Mouse (Mus musculus) limb, embryonic 13.5 days (tissue): ENCODE data around the gene Ccdc51. TPM values are rescaled to one million over a fixed set of nuclear protein-coding genes. Genes with fewer than 3 reads are reported as not detected.

Source experiments
- ATAC-seq: fragments of 200-750 bp; cut with Nextera tagmentation; 2 replicates; pipeline ENCODE4 v1.8.0; 2017; ENCODE audit warnings: low read depth, moderate number of reproducible peaks, moderate TSS enrichment; ENCODE audit not compliant: low FRiP score
- H3K27ac ChIP-seq: fragments of 300-500 bp; sonication (generic); 2 replicates; pipeline ENCODE4 v1.5.1; 2015; ENCODE audit warnings: inconsistent platforms, mild to moderate bottlenecking, moderate library complexity
- H3K27me3 ChIP-seq: fragments of 300-500 bp; sonication (generic); 2 replicates; pipeline ENCODE4 v1.6.1; 2015; ENCODE audit warnings: mild to moderate bottlenecking, inconsistent platforms
- H3K36me3 ChIP-seq: fragments of 300-500 bp; sonication (generic); 2 replicates; pipeline ENCODE4 v1.6.1; 2015; ENCODE audit warnings: inconsistent platforms, mild to moderate bottlenecking, moderate library complexity
- H3K4me1 ChIP-seq: fragments of 300-500 bp; sonication (generic); 2 replicates; pipeline ENCODE4 v1.6.1; 2015; ENCODE audit warnings: inconsistent platforms
- H3K4me2 ChIP-seq: fragments of 300-500 bp; sonication (generic); replicated peaks from 2 replicates; pipeline ENCODE4 v1.6.1; 2015; ENCODE audit warnings: inconsistent platforms, mild to moderate bottlenecking, moderate library complexity
- H3K4me3 ChIP-seq: fragments of 300-500 bp; sonication (generic); 2 replicates; pipeline ENCODE4 v1.5.1; 2015; ENCODE audit warnings: moderate library complexity, mild to moderate bottlenecking, inconsistent platforms
- H3K9ac ChIP-seq: fragments of 300-500 bp; sonication (generic); 2 replicates; pipeline ENCODE4 v1.6.1; 2015; ENCODE audit warnings: mild to moderate bottlenecking, inconsistent platforms
- H3K9me3 ChIP-seq: fragments of 300-500 bp; sonication (generic); 2 replicates; pipeline ENCODE4 v1.6.1; 2016; ENCODE audit warnings: inconsistent platforms
- WGBS: fragments of 180-500 bp; shearing (Covaris S2); methylation state at CpG from one replicate; pipeline ENCODE4 v1.1.7; 2015; 5-methylcytosine and 5-hydroxymethylcytosine counted together
- polyA plus RNA-seq: library from polyadenylated mRNA; unstranded; fragments of >200 nt; fragmentation: Nextera tagmentation; extraction: Ambion mirVana; gene quantifications from 2 replicates; pipeline ENCODE4 v1.2.1, GENCODE M21; 2015

Ccdc51 gene
- polyA plus RNA-seq, 1 experiment from 2014 or later: 13.4 TPM

- 90% methylated on average over 13 of the region's 13 CpGs for WGBS
- Histone ChIP-seq H3K4me2 (no peak overlapping the region), H3K27ac (no peak overlapping the region), H3K27me3 (no peaks in the 10 kb centered on the region), H3K36me3 (peaks cover 44% of the 10 kb centered on the region), H3K4me1 (peaks cover 6% of the 10 kb centered on the region), H3K9me3 (no peaks in the 10 kb centered on the region), H3K4me3 (no peak overlapping the region), H3K9ac (no peak overlapping the region)
- no peak for ATAC-seq
Measured at GRCm38 (mm10) chr9:109051011-109051501, 31.2 kb upstream of the Ccdc51 start.

- WGBS: 87% methylated on average over 10 of the region's 10 CpGs
- Histone ChIP-seq H3K4me2 (no peak overlapping the region), H3K4me1 (peaks cover 6% of the 10 kb centered on the region), H3K9me3 (no peaks in the 10 kb centered on the region), H3K27ac (no peak overlapping the region), H3K4me3 (no peak overlapping the region), H3K36me3 (peaks cover 53% of the 10 kb centered on the region), H3K27me3 (no peaks in the 10 kb centered on the region), H3K9ac (no peak overlapping the region)
- ATAC-seq: no peak
Measured at GRCm38 (mm10) chr9:109051651-109052489, 30.4 kb upstream of the Ccdc51 start.

- H3K4me3 ChIP-seq: no peak overlapping the region
- H3K36me3 ChIP-seq: peaks cover 61% of the 10 kb centered on the region
- no peak for ATAC-seq
- H3K27ac ChIP-seq: no peak overlapping the region
- no peaks in the 10 kb centered on the region for H3K9me3 ChIP-seq
- H3K27me3 ChIP-seq: no peaks in the 10 kb centered on the region
- peaks cover 6% of the 10 kb centered on the region for H3K4me1 ChIP-seq
- 89% methylated on average over 9 of the region's 9 CpGs for whole genome bisulfite sequencing
- no peak overlapping the region for H3K9ac ChIP-seq
- no peak overlapping the region for H3K4me2 ChIP-seq
Measured at GRCm38 (mm10) chr9:109052490-109053260, 29.6 kb upstream of the Ccdc51 start.

- Histone ChIP-seq H3K27ac (no peak overlapping the region), H3K27me3 (no peaks in the 10 kb centered on the region), H3K4me3 (no peak overlapping the region), H3K36me3 (peaks cover 63% of the 10 kb centered on the region), H3K4me2 (no peak overlapping the region), H3K9me3 (no peaks in the 10 kb centered on the region), H3K9ac (no peak overlapping the region), H3K4me1 (peaks cover 6% of the 10 kb centered on the region)
- no peak for ATAC-seq
- WGBS: 82% methylated on average over 3 of the region's 3 CpGs
Measured at GRCm38 (mm10) chr9:109053366-109053765, 28.9 kb upstream of the Ccdc51 start.

- Histone ChIP-seq H3K4me2 (no peak overlapping the region), H3K4me3 (no peak overlapping the region), H3K4me1 (peaks cover 10% of the 10 kb centered on the region), H3K9me3 (no peaks in the 10 kb centered on the region), H3K27ac (no peak overlapping the region), H3K9ac (no peak overlapping the region), H3K36me3 (peaks cover 61% of the 10 kb centered on the region), H3K27me3 (no peaks in the 10 kb centered on the region)
- 70% methylated on average over 6 of the region's 6 CpGs for WGBS
- ATAC-seq: no peak
Measured at GRCm38 (mm10) chr9:109053851-109054250, 28.4 kb upstream of the Ccdc51 start.

- H3K4me3 ChIP-seq: peak overlapping the region; percentile 27
- peaks cover 56% of the 10 kb centered on the region for H3K36me3 ChIP-seq
- ATAC-seq: peak; percentile 26; the same call in 1 of the 2 replicates
Measured at GRCm38 (mm10) chr9:109054712-109055111, 27.6 kb upstream of the Ccdc51 start.

GRCm38 (mm10) chr9:109055271-109056030 lies 26.8 kb upstream of the Ccdc51 start:
- Histone ChIP-seq H3K4me3 (no peak overlapping the region), H3K27me3 (no peaks in the 10 kb centered on the region), H3K9ac (peak overlapping the region; percentile 53; the same call in 1 of the 2 replicates), H3K9me3 (no peaks in the 10 kb centered on the region), H3K27ac (no peak overlapping the region), H3K4me2 (peak overlapping the region; percentile 46), H3K4me1 (peaks cover 20% of the 10 kb centered on the region), H3K36me3 (peaks cover 57% of the 10 kb centered on the region)
- ATAC-seq: no peak
- WGBS: 87% methylated on average over 12 of the region's 12 CpGs

More at GRCm38 (mm10) chr9:109054712-109055111, 27.6 kb upstream of the Ccdc51 start:
- H3K27ac ChIP-seq: no peak overlapping the region
- H3K4me2 ChIP-seq: peak overlapping the region; percentile 46
- H3K9ac ChIP-seq: peak overlapping the region; percentile 40
- H3K9me3 ChIP-seq: no peaks in the 10 kb centered on the region
- 5% methylated on average over 7 of the region's 7 CpGs for WGBS
- H3K27me3 ChIP-seq: no peaks in the 10 kb centered on the region
- H3K4me1 ChIP-seq: peaks cover 18% of the 10 kb centered on the region

- 90% methylated on average over 17 of the region's 17 CpGs for WGBS
- H3K9ac ChIP-seq: no peak overlapping the region
- H3K9me3 ChIP-seq: no peaks in the 10 kb centered on the region
- H3K4me1 ChIP-seq: peaks cover 20% of the 10 kb centered on the region
- H3K27me3 ChIP-seq: no peaks in the 10 kb centered on the region
- no peak for ATAC-seq
- no peak overlapping the region for H3K27ac ChIP-seq
- H3K36me3 ChIP-seq: peaks cover 61% of the 10 kb centered on the region
- H3K4me2 ChIP-seq: no peak overlapping the region
- no peak overlapping the region for H3K4me3 ChIP-seq
Measured at GRCm38 (mm10) chr9:109056081-109056690, 26.1 kb upstream of the Ccdc51 start.

- peaks cover 57% of the 10 kb centered on the region for H3K36me3 ChIP-seq
- no peaks in the 10 kb centered on the region for H3K27me3 ChIP-seq
- 84% methylated on average over 4 of the region's 4 CpGs for WGBS
- H3K9ac ChIP-seq: no peak overlapping the region
- H3K27ac ChIP-seq: no peak overlapping the region
- peaks cover 20% of the 10 kb centered on the region for H3K4me1 ChIP-seq
- no peaks in the 10 kb centered on the region for H3K9me3 ChIP-seq
- ATAC-seq: no peak
- no peak overlapping the region for H3K4me3 ChIP-seq
- no peak overlapping the region for H3K4me2 ChIP-seq
Measured at GRCm38 (mm10) chr9:109056916-109057315, 25.4 kb upstream of the Ccdc51 start.

- peaks cover 20% of the 10 kb centered on the region for H3K4me1 ChIP-seq
- peaks cover 58% of the 10 kb centered on the region for H3K36me3 ChIP-seq
- H3K9ac ChIP-seq: no peak overlapping the region
- no peak overlapping the region for H3K4me2 ChIP-seq
- WGBS: 95% methylated on average over 5 of the region's 5 CpGs
- ATAC-seq: no peak
- no peaks in the 10 kb centered on the region for H3K27me3 ChIP-seq
- H3K4me3 ChIP-seq: no peak overlapping the region
- H3K27ac ChIP-seq: no peak overlapping the region
- no peaks in the 10 kb centered on the region for H3K9me3 ChIP-seq
Measured at GRCm38 (mm10) chr9:109057543-109057942, 24.8 kb upstream of the Ccdc51 start.

GRCm38 (mm10) chr9:109058006-109058765 lies 24.1 kb upstream of the Ccdc51 start:
- H3K9me3 ChIP-seq: no peaks in the 10 kb centered on the region
- peak overlapping the region; percentile 68 for H3K9ac ChIP-seq
- H3K27me3 ChIP-seq: no peaks in the 10 kb centered on the region
- no peak for ATAC-seq
- H3K4me1 ChIP-seq: peaks cover 20% of the 10 kb centered on the region
- 94% methylated on average over 19 of the region's 19 CpGs for WGBS
- H3K36me3 ChIP-seq: peaks cover 60% of the 10 kb centered on the region
- peak overlapping the region; percentile 62 for H3K4me2 ChIP-seq
- H3K4me3 ChIP-seq: no peak overlapping the region
- no peak overlapping the region for H3K27ac ChIP-seq
